Mouse (Mus musculus) hindbrain, embryonic 10.5 days (tissue): ENCODE results near the gene Adam11. TPM values are rescaled to one million over a fixed set of nuclear protein-coding genes. Genes with fewer than 3 reads are reported as not detected.

Experiments
- DNase-seq: peaks from one replicate; pipeline ENCODE4 v3.0.0-alpha.2; 2017; ENCODE audit warnings: low spot score
- H3K27ac ChIP-seq: fragments of 300-500 bp; sonication (generic); 2 replicates; pipeline ENCODE4 v1.5.1; 2016; ENCODE audit warnings: mild to moderate bottlenecking, moderate library complexity
- H3K27me3 ChIP-seq: fragments of 300-500 bp; sonication (generic); 2 replicates; pipeline ENCODE4 v1.6.1; 2016; ENCODE audit warnings: mild to moderate bottlenecking; ENCODE audit not compliant: poor library complexity, insufficient read depth, severe bottlenecking
- H3K36me3 ChIP-seq: fragments of 300-500 bp; sonication (generic); 2 replicates; pipeline ENCODE4 v1.6.1; 2016; ENCODE audit warnings: mild to moderate bottlenecking, moderate library complexity
- H3K4me1 ChIP-seq: fragments of 300-500 bp; sonication (generic); replicated peaks from 2 replicates; pipeline ENCODE4 v1.6.1; 2016; ENCODE audit warnings: mild to moderate bottlenecking
- H3K4me3 ChIP-seq: fragments of 300-500 bp; sonication (generic); 2 replicates; pipeline ENCODE4 v1.5.1; 2016; ENCODE audit warnings: mild to moderate bottlenecking, moderate library complexity
- H3K9me3 ChIP-seq: fragments of 300-500 bp; sonication (generic); 2 replicates; pipeline ENCODE4 v1.6.1; 2016; ENCODE audit warnings: mild to moderate bottlenecking, moderate library complexity
- WGBS: fragments of 180-500 bp; shearing (Covaris S2); methylation state at CpG from one replicate; pipeline ENCODE4 v1.1.7; 2016; 5-methylcytosine and 5-hydroxymethylcytosine counted together
- polyA plus RNA-seq: library from polyadenylated mRNA; unstranded; fragments of >200 nt; fragmentation: Nextera tagmentation; extraction: Ambion mirVana; gene quantifications from 2 replicates; pipeline ENCODE4 v1.2.1, GENCODE M21; 2016

The Adam11 gene
- polyA plus RNA-seq, 1 experiment from 2014 or later = 22.6 TPM

DNA sequence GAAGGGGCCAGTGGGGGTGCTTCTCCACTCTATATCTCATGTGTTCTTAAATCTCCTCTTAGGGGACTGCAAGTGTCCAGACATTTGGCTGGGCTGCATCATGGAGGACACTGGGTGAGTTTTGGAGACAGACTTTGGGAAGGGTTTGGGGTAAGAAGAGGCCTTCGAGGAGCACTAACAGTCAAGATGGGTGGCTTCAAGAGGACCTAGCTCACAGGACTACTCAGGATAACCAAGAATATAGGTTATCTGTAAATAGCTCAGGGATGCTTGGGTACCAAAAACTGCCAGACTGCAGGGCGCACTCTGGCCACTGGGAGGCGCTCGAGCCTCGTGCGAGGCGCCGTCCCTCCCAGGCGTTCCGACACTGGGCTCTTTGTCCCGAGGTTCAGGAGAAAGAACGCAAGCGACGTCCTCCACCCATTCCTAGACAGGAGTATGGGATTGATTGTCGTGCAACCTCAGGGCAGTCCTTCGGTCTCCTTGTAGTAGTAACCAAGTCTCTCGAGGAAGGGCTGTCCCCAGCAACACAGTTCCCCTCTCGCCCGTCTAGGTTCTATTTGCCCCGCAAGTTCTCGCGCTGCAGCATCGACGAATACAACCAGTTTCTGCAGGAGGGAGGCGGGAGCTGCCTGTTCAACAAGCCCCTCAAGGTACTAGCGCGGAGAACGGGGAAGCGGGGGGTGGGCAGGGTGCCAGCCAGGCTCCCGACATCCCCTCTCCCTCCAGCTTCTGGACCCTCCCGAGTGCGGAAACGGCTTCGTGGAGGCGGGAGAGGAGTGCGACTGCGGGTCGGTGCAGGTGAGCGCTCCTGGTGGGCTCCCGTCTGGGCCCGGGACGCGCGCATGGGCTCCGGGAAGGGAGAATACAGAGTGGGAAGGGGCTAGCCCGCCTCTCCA is 12.7 kb downstream of the Adam11 start:
- peak; percentile 91 for DNase-seq
- peaks cover 56% of the 10 kb centered on the region for H3K27me3 ChIP-seq
- peak overlapping the region; percentile 96 for H3K27ac ChIP-seq
- WGBS = under 1% methylated on average over 46 of the region's 46 CpGs
- H3K36me3 ChIP-seq = peaks cover 19% of the 10 kb centered on the region
- peaks cover 81% of the 10 kb centered on the region for H3K4me1 ChIP-seq
- H3K9me3 ChIP-seq = no peaks in the 10 kb centered on the region
- H3K4me3 ChIP-seq = peak overlapping the region; percentile 71

DNA sequence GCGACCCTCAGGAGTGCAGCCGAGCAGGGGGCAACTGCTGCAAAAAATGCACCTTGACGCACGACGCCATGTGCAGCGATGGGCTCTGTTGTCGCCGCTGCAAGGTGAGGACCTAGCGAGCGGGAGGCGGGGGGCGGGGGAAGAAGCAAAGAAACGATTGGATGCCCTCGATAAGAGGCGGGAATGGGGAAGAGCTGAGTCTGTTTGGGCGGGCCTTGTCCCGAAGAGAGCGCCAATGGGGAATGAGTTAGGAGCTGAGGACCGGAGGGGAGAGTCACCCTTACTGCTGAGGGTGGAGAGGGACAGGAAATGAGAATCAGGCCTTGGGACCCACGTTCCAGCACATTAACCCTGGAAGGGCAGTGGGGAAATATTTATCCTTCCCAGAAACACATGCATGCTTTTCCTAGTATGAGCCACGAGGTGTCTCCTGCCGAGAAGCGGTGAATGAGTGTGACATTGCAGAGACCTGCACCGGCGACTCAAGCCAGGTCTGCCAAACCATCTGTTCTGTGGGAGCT is 13.4 kb downstream of the Adam11 start:
- 6% methylated on average over 25 of the region's 25 CpGs for WGBS
- Histone ChIP-seq H3K36me3 (peaks cover 19% of the 10 kb centered on the region), H3K4me3 (peak overlapping the region; percentile 71), H3K9me3 (no peaks in the 10 kb centered on the region), H3K27me3 (peaks cover 59% of the 10 kb centered on the region), H3K27ac (peak overlapping the region; percentile 96), H3K4me1 (peaks cover 80% of the 10 kb centered on the region)
- peak; percentile 89 for DNase-seq

DNA sequence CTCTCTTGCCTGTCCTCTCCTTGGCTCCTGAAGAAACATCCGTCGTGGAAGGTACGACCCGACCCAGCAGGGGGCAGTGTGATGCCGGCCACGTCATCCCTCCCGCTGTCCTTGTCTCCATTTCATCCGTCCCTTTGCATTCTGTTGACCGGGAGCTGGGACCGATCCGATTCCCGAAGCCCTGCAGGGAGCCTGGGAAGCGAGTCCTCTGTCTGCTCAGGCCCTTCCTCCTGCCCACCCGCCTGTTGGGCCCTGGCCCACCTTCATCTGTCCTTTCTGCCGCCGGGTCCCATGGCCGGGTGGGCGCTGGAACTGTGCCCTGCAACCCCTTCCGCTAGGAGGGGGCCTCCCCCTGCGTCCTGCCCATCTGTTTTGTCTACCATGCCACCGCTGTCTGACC is 16.4 kb downstream of the Adam11 start:
- Histone ChIP-seq H3K4me3 (peak overlapping the region; percentile 38), H3K9me3 (no peaks in the 10 kb centered on the region), H3K4me1 (peaks cover 65% of the 10 kb centered on the region), H3K36me3 (peaks cover 19% of the 10 kb centered on the region), H3K27ac (peak overlapping the region; percentile 81), H3K27me3 (peaks cover 40% of the 10 kb centered on the region)
- 25% methylated on average over 21 of the region's 21 CpGs for WGBS
- peak; percentile 74 for DNase-seq

DNA sequence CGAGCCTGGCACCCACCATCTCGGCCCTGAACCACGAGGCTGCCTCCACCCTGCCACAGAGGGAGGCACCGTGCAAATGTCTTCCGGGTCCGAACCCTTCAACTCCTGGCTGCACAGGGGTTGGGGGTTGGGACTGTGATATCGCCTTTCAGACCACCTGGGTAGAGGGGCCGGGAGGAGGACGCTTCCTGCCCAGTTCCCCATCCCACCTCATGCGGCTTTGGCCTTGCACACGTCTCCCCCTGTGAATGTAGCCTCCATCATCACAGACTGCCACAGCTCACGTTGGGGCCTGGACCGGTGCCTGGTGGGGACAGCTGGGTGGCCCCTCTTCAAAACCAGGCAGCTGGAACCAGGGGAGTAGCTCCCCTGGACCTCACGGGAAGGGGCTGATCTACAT is 16.9 kb downstream of the Adam11 start:
- Histone ChIP-seq H3K9me3 (no peaks in the 10 kb centered on the region), H3K27me3 (peaks cover 39% of the 10 kb centered on the region), H3K36me3 (peaks cover 19% of the 10 kb centered on the region), H3K4me1 (peaks cover 60% of the 10 kb centered on the region), H3K4me3 (peak overlapping the region; percentile 38), H3K27ac (peak overlapping the region; percentile 81)
- 24% methylated on average over 14 of the region's 14 CpGs for WGBS
- no peak for DNase-seq

DNA sequence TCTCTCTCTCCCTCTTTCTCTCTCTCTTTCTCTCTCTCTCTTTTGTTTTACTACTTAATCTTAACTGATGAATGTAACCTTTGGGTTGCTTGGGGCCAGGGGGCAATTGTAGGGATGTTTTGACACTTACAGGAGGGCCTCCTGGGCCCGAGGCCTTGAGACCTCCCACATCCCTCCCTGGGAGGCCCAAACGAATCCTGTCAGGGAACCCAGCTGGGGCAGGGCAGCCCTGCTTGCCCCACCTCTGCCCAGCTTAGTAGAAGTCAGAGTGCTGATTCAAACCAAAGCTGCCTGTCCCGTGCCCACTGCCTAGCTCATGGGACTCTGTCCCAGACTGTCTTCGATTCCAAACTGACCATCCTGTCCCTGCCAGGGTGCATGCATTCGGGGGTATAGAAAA is 17.4 kb downstream of the Adam11 start:
- no peak for DNase-seq
- WGBS = 43% methylated on average over 5 of the region's 5 CpGs
- H3K27ac ChIP-seq = peak overlapping the region; percentile 81; the same call in 1 of the 2 replicates
- no peaks in the 10 kb centered on the region for H3K9me3 ChIP-seq
- peaks cover 39% of the 10 kb centered on the region for H3K27me3 ChIP-seq
- H3K36me3 ChIP-seq = peaks cover 19% of the 10 kb centered on the region
- peaks cover 59% of the 10 kb centered on the region for H3K4me1 ChIP-seq
- no peak overlapping the region for H3K4me3 ChIP-seq

DNA sequence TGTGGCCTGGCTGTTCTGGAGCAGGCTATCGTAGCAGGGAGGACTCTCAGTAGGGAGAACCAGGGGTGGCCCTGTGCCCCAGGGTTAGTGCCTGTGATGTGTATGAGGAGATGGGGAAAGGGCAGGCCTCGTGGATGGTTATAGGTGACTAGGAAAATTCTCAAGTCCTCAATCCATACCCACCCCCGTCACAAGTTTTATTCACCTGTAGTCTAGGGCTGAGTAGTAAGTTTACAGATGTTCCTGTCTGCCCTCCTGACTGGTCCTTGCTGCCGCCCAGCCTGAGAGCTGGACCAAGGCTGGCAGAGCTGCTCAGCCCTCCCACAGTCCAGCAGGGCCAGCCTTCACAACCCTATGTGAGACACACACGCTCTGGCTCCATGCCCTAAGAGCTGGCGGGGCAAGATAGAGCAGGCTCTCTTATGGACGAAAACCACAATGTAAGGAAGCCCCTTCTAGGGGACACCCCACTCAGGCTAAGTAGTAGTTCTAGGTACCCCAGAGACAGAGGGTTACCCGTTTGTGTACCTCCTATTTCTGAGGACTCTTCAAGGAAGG is 17.9 kb downstream of the Adam11 start:
- DNase-seq = no peak
- Histone ChIP-seq H3K27me3 (peaks cover 39% of the 10 kb centered on the region), H3K9me3 (no peaks in the 10 kb centered on the region), H3K27ac (peak overlapping the region; percentile 81; the same call in 1 of the 2 replicates), H3K4me3 (no peak overlapping the region), H3K4me1 (peaks cover 55% of the 10 kb centered on the region), H3K36me3 (peaks cover 19% of the 10 kb centered on the region)
- 83% methylated on average over 8 of the region's 8 CpGs for WGBS

DNA sequence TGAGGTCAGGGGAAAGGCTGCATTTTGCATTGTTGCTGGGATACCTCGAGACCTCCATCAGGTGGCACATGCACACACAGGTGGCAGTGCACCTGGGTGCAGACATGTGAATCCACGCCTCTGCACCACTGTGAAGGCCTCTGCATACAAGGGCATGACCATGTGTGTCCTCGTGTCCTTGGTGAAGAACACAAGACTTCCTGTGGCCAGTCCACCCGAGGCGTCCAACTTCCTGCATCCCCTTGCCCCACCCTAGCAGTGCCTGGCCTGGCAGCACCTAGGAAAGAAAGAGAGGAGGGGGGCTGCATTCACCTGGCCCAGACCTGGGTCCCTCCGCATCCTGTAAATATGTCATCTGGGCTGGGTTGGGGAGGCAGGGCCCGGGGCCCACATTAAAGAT is 18.6 kb downstream of the Adam11 start:
- Histone ChIP-seq H3K27ac (peak overlapping the region; percentile 1; the same call in 1 of the 2 replicates), H3K9me3 (no peaks in the 10 kb centered on the region), H3K4me3 (no peak overlapping the region), H3K27me3 (peaks cover 39% of the 10 kb centered on the region), H3K36me3 (peaks cover 19% of the 10 kb centered on the region), H3K4me1 (peaks cover 49% of the 10 kb centered on the region)
- WGBS = 80% methylated on average over 7 of the region's 7 CpGs
- DNase-seq = no peak

DNA sequence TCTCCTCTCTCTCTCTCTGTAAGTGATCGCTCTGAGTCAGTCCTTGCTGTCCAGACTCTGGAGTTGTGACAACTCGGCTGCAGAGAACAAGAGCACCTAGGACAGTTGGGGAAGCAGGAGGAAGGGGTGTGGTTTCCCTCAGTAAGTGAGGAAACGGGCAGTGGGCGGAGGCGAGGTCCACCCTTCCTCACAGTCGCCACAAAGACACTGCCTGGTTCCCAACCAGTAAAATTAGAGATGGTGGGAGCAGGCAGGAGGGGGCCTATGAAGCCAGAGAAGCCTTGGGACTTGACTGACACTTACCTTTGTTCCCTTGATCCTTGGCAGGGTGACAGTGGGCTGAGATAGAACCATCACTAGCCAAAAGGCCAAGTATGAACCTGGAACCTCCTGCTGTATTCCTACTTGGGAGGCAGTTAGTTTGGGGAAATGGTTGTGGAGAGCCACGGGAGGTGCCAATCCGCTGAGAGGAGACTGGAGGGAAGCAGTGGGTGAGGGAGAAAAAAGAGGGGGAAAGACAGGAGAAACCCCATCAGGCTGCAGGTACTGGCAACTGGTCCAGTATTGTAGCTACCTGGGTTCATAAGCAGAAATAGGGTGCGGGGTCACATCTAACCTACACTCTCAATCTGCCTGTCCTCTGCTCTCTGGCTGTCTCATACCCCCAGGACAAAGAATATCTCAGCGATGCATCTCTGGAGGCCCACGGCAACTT is 19.2 kb downstream of the Adam11 start:
- Histone ChIP-seq H3K36me3 (peaks cover 19% of the 10 kb centered on the region), H3K4me1 (peaks cover 43% of the 10 kb centered on the region), H3K27me3 (peaks cover 35% of the 10 kb centered on the region), H3K4me3 (no peak overlapping the region), H3K9me3 (no peaks in the 10 kb centered on the region), H3K27ac (0 out of 2 replicates have a peak overlapping the region, but pooled peaks have one; percentile 12)
- whole genome bisulfite sequencing = 47% methylated on average over 11 of the region's 11 CpGs
- no peak for DNase-seq

DNA sequence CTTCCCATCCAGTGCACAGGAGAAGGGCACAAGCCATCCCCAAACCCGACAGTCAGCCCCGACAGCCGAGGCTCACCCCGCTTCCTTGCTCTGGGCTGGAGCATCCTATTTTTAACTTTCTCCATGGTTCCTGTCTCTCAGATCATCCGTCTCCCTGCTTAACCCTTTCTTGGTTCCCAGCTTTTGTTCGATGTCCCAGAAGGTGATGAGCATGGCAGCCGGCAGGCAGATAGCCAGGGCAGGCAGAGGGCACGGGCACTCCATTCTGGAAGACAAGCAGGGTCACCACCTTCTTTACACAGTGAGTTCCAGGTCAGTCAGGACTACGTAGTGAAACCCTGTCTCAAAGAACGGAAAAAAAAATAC is 19.7 kb downstream of the Adam11 start:
- DNase-seq = no peak
- Histone ChIP-seq H3K36me3 (peaks cover 14% of the 10 kb centered on the region), H3K4me1 (peaks cover 40% of the 10 kb centered on the region), H3K9me3 (no peaks in the 10 kb centered on the region), H3K27ac (0 out of 2 replicates have a peak overlapping the region, but pooled peaks have one; percentile 12), H3K27me3 (peaks cover 31% of the 10 kb centered on the region), H3K4me3 (no peak overlapping the region)
- WGBS = 67% methylated on average over 10 of the region's 10 CpGs

DNA sequence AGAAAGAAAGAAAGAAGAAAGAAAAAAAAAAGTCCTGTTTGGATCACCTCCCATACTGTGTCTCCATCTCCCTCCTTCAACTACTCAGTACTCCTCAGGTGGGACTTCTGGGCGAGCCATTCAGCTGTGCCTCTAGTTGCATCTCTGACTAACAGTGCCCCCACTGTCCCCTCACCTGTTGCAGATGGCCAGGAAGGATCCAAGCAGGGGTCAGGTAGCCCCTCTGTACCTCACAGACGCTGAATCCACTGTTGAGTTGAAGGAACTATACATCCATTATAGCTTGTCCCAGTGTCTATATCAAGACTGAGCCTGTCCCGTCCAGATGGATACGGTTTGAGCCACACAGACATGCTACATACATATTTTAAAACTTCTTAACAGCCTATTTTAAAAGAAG is 20.3 kb downstream of the Adam11 start:
- Histone ChIP-seq H3K4me3 (no peak overlapping the region), H3K27ac (no peak overlapping the region), H3K4me1 (peaks cover 40% of the 10 kb centered on the region), H3K27me3 (peaks cover 28% of the 10 kb centered on the region), H3K9me3 (no peaks in the 10 kb centered on the region), H3K36me3 (peaks cover 9% of the 10 kb centered on the region)
- DNase-seq = no peak
- WGBS = 89% methylated on average over 4 of the region's 4 CpGs

DNA sequence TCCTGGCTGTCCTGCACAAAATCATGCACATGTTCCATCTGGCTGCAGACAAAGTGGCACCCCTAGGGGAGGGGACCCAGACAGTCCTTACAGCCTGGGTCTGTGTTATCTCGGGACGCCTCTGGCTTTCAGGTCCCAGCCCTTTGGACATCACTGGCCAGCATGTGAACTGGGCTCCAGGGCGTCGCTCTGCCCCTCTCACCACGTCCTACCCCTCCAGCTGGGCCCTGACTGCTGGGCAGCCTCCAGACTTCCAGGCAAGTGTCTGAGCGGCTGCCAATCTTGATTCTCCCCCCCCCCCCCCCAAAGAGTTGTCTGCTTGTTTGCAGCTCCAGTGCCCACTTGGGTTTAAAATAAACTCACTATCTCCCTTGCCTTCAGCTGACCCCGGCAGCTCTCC is 22.2 kb downstream of the Adam11 start:
- H3K4me1 ChIP-seq = peaks cover 28% of the 10 kb centered on the region
- no peaks in the 10 kb centered on the region for H3K36me3 ChIP-seq
- H3K27ac ChIP-seq = no peak overlapping the region
- 70% methylated on average over 7 of the region's 7 CpGs for WGBS
- H3K4me3 ChIP-seq = no peak overlapping the region
- H3K9me3 ChIP-seq = no peaks in the 10 kb centered on the region
- no peak for DNase-seq
- H3K27me3 ChIP-seq = 0 out of 2 replicates have a peak, but pooled peaks cover 16% of the 10 kb centered on the region

DNA sequence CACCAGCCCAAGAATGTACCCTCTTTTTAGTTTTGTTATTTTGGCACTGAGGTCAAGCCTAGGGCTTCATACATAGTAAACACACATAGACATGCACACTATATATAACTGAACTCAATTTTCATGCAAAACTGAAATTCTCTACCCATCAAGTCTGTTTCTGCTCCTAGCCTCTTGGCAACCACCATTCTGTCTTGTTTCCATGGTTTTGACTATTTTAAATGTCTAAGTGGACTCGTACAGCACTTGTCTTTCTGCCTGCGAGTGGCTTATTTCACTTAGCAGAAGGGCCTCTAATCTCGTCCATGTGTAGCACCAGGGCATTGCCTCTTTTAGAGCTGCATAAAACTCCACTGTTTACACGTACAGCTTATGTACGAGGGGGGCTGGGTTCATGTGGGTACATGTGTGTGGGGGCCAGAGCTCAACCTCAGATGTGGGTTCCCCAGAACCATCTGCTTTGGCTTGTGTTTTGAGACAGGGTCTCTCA is 26.5 kb downstream of the Adam11 start:
- Histone ChIP-seq H3K27me3 (no peaks in the 10 kb centered on the region), H3K4me1 (peaks cover 13% of the 10 kb centered on the region; the same call in 1 of the 2 replicates), H3K36me3 (no peaks in the 10 kb centered on the region), H3K4me3 (no peak overlapping the region), H3K9me3 (no peaks in the 10 kb centered on the region), H3K27ac (no peak overlapping the region)
- WGBS = 82% methylated on average over 5 of the region's 5 CpGs
- DNase-seq = no peak
